Mouse (Mus musculus) spleen, postnatal 14 days (tissue): ENCODE results near the gene Gm11985.

Source experiments
- DNase-seq, 2 experiments: peaks; one replicate each; pipeline ENCODE4 v3.0.0; 2021 to 2022; ENCODE audit warnings: low spot score in 2 of 2

Gm11985 gene

GRCm38 (mm10) chr11:7156427-7156826 lies 31.9 kb downstream of the Gm11985 start:
- DNase-seq, result no peak

GRCm38 (mm10) chr11:7153081-7153480 lies 35.3 kb downstream of the Gm11985 start:
- DNase-seq, result no peak

- no peak for DNase-seq
Observed at GRCm38 (mm10) chr11:7152371-7152770, 36.0 kb downstream of the Gm11985 start.

- no peak for DNase-seq
Observed at GRCm38 (mm10) chr11:7150511-7150910, 37.9 kb downstream of the Gm11985 start.

GRCm38 (mm10) chr11:7149471-7149870 lies 38.9 kb downstream of the Gm11985 start:
- no peak for DNase-seq

- no peak for DNase-seq
Observed at GRCm38 (mm10) chr11:7147945-7148344, 40.4 kb downstream of the Gm11985 start.

- no peak for DNase-seq
Observed at GRCm38 (mm10) chr11:7147536-7147935, 40.8 kb downstream of the Gm11985 start.

GRCm38 (mm10) chr11:7145221-7145620 lies 43.1 kb downstream of the Gm11985 start:
- no peak for DNase-seq

- no peak for DNase-seq
Observed at GRCm38 (mm10) chr11:7144369-7144768, 44.0 kb downstream of the Gm11985 start.

GRCm38 (mm10) chr11:7142725-7143124 lies 45.6 kb downstream of the Gm11985 start:
- no peak for DNase-seq

GRCm38 (mm10) chr11:7140449-7140848 lies 47.9 kb downstream of the Gm11985 start:
- no peak for DNase-seq

GRCm38 (mm10) chr11:7138370-7138769 lies 50.0 kb downstream of the Gm11985 start:
- no peak for DNase-seq

GRCm38 (mm10) chr11:7136246-7136855 lies 52.0 kb downstream of the Gm11985 start:
- no peak for DNase-seq

- DNase-seq, result no peak
Observed at GRCm38 (mm10) chr11:7135763-7136162, 52.6 kb downstream of the Gm11985 start.

- no peak for DNase-seq
Observed at GRCm38 (mm10) chr11:7135301-7135700, 53.1 kb downstream of the Gm11985 start.

GRCm38 (mm10) chr11:7134319-7134718 lies 54.0 kb downstream of the Gm11985 start:
- no peak for DNase-seq

GRCm38 (mm10) chr11:7133736-7134135 lies 54.6 kb downstream of the Gm11985 start:
- no peak for DNase-seq
